Mouse (Mus musculus) lung, adult 2 months (tissue): Measurements from ENCODE around the gene Usp8. TPM values are rescaled to one million over a fixed set of nuclear protein-coding genes. Genes with fewer than 3 reads are reported as not detected.

Source experiments
- DNase-seq: peaks from one replicate; pipeline ENCODE4 v3.0.0; 2022
- H3K4me1 ChIP-seq: fragments of 200-500 bp; 2 replicates; pipeline ENCODE4 v1.6.1; 2011; ENCODE audit warnings: low read length; ENCODE audit not compliant: control insufficient read depth, insufficient read depth
- H3K4me3 ChIP-seq: fragments of 200-500 bp; replicated peaks from 2 replicates; pipeline ENCODE3; 2011; ENCODE audit warnings: low read depth, mild to moderate bottlenecking, control low read depth, low read length; ENCODE audit errors: extremely low read depth
- CTCF ChIP-seq: fragments of 200-500 bp; IDR thresholded peaks from 2 replicates; pipeline ENCODE4 v1.5.1; 2011; ENCODE audit warnings: mild to moderate bottlenecking, low read length, control low read depth; ENCODE audit not compliant: insufficient read depth
- POLR2A ChIP-seq: fragments of 200-500 bp; IDR thresholded peaks from 2 replicates; pipeline ENCODE4 v1.6.1; 2011; ENCODE audit warnings: low read depth, mild to moderate bottlenecking, control low read depth, low read length, borderline replicate concordance; ENCODE audit errors: extremely low read depth
- WGBS: fragments of 180-500 bp; shearing (Covaris S2); methylation state at CpG from one replicate; pipeline ENCODE4 v1.1.7; 2018; 5-methylcytosine and 5-hydroxymethylcytosine counted together
- polyA plus RNA-seq: library from polyadenylated mRNA; depleted of rRNA; stranded (reverse); fragments of >200 nt; gene quantifications from 2 replicates; pipeline ENCODE4 v1.2.3, GENCODE M21; 2012

Usp8 gene
- polyA plus RNA-seq, 1 experiment = 23.9 TPM

DNA sequence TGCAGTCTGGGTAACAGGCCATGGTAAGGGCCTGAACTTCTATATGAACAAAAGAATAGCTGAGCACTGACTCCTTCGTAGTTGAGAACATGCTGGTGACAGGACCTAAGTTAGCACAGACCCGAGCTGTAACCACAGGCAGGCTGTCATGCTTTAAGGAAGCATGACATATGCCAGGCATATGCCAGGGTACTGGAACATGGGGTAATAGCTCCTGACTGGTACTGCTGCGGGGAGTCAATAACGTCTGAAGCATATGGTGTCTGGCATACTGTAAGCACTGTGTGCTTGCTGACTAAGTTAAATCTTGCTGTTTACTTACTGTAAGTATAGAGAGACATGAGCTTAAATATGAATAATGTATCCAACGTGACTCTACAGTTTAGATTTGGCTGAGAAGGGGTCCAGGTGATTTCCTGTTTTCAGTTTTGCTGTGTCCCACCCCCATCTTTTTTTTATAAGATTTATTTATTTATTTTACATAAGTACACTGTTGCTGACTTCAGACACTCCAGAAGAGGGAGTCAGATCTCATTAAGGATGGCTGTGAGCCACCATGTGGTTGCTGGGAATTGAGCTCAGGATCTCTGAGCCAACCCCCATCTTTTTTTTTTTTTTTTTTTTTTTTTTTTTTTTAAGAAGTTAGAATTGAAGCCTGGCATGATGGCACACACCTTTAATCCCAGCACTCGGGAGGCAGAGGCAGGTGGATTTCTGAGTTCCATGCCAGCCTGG is 28.4 kb downstream of the Usp8 start:
- WGBS = 83% methylated on average over 6 of the region's 6 CpGs
- no peak for DNase-seq
- no peaks in the 10 kb centered on the region; the same call in 1 of the 2 replicates for H3K4me1 ChIP-seq
- H3K4me3 ChIP-seq = no peak overlapping the region
- TF ChIP-seq CTCF = no peak
- no peak for TF ChIP-seq POLR2A

DNA sequence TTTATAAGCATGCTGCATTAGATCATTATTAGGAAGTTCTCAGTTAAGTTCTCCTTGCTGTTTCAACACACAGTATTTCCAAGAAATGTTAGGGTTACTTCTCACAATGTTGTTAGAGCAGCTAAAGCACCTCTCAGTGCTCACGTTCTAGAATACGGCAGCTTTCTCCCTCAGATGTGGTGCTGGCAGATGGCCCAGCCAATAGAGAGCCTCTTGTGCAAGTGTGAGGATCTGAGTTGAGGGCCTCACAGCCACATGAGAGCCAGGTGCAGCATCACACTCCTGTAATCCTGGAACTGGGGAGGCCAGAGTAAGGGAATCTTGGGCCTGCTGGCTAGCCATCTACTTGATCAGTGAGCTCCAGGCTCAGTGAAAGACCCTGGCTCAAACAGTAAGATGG is 33.2 kb downstream of the Usp8 start:
- 53% methylated on average over 2 of the region's 2 CpGs for WGBS
- no peak for TF ChIP-seq POLR2A
- TF ChIP-seq CTCF = no peak
- no peak overlapping the region for H3K4me3 ChIP-seq
- DNase-seq = peak; percentile 64
- H3K4me1 ChIP-seq = no peaks in the 10 kb centered on the region; the same call in 1 of the 2 replicates

DNA sequence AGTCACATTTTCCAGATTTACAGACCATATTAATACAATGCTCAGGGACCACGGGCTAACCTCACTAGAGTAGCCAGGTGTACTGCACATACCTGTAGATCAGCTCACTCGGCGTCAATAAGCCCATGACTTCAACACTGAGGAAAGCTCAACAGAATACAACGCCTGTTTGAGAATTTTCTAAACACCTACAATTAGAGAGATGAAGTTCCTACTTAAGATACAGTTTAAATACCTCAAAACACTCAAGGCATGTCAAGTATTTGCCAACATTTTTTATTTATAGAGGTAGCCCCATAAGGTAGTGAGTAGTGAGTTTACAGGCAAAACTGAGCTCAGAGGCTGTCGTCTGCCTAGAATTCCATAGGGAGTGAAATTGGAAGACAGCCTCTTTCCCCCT is 36.3 kb downstream of the Usp8 start:
- 62% methylated on average over 5 of the region's 5 CpGs for WGBS
- TF ChIP-seq CTCF = no peak
- no peak overlapping the region for H3K4me3 ChIP-seq
- no peaks in the 10 kb centered on the region; the same call in 1 of the 2 replicates for H3K4me1 ChIP-seq
- no peak for DNase-seq

DNA sequence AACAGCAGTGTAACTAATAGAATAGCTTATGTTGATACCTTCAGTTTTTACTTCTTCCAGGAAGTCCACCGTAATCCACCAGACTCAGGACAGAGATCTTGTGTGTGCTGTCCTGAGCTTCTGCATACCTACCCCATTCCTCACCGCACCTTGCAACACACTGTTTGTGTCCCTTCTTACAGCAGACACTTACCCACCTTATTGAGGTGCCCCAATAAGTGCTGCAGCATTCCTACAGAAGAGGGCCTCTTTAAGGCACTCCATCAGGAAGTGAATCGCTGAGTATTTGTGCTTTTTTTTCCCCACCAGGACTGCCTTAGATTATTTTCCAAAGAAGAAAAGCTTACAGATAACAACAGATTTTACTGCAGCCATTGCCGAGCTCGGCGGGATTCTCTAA is 48.5 kb downstream of the Usp8 start:
- TF ChIP-seq CTCF (no peak), POLR2A (no peak)
- Histone ChIP-seq H3K4me3 (no peak overlapping the region), H3K4me1 (no peaks in the 10 kb centered on the region)
- no peak for DNase-seq
- WGBS = 75% methylated on average over 6 of the region's 6 CpGs

DNA sequence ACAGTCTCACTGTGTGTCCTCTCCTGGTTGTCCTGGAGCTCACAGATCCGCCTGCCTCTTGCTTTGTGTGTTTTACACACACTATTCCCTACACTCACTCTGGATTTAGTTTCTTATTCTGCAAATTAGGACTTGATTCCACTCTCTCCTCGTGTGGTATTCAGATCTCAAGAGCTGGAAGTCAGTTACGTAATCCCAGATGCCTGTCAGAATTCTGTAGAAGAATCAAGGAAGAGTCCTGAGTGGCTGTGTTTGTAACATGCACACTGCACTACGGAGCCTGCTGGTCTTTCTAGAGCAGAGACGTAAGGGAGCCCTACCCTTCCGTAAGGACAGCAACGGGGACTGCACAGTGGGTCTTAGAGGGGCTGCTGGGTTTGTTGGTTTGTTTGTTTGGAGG is 52.2 kb downstream of the Usp8 start:
- H3K4me1 ChIP-seq = no peaks in the 10 kb centered on the region
- TF ChIP-seq CTCF (no peak), POLR2A (no peak)
- DNase-seq = no peak
- WGBS = 77% methylated on average over 7 of the region's 7 CpGs
- H3K4me3 ChIP-seq = no peak overlapping the region

DNA sequence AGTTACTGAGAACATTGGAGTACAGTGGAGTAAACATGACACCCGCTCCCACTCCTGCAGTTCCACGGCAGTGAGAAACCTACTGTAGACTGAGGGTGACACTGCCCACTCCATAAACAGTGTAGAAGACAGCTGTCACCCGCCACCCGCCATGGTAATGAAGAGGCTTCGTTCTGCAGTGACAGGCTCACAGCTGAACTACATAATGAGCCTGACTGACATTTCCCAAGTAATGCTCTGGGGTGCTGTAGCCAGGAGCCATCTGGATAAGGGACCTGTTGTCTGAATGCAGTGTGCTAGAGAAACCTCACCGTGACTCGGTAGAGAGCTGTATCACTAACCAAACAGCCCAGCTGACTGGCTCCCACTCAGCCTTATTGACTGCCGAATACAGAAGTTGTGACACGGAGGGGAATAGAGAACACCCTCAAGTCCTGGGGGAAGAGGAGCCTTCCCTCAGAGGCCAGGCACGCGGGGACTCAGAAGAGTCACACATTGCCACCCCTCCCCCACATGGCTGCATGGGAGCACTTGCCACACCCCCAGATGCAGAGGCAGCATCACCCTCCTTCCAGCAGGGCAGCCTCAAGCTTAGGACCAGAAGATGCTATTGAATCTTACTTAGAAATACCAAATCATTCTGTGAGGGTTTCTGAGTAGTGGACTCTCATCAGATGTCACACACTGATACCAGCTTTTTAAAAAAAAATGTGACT is 58.9 kb downstream of the Usp8 start:
- no peak for TF ChIP-seq POLR2A
- TF ChIP-seq CTCF = no peak
- H3K4me3 ChIP-seq = no peak overlapping the region
- H3K4me1 ChIP-seq = no peaks in the 10 kb centered on the region
- no peak for DNase-seq
- 39% methylated on average over 11 of the region's 11 CpGs for WGBS

DNA sequence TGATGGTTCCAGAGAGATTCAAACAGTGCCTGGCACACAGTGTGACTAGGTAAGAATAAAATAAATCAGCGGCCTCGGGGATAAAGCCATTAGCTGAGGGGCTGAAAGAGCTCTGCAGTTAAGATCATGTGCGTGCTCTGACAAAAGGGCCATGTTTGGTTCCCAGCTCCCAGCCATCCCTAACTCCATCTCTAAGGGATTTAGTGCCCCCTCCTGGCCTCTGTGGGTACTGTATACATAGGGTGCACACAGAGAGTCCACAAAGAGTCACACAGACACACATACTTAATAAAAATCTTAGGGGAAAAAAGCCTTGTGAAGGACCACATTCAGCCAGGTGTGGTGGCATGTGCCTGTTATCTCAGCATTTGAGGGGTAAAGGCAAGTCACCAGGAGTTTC is 60.5 kb downstream of the Usp8 start:
- 100% methylated on average over 3 of the region's 3 CpGs for WGBS
- TF ChIP-seq CTCF = no peak
- TF ChIP-seq POLR2A = no peak

DNA sequence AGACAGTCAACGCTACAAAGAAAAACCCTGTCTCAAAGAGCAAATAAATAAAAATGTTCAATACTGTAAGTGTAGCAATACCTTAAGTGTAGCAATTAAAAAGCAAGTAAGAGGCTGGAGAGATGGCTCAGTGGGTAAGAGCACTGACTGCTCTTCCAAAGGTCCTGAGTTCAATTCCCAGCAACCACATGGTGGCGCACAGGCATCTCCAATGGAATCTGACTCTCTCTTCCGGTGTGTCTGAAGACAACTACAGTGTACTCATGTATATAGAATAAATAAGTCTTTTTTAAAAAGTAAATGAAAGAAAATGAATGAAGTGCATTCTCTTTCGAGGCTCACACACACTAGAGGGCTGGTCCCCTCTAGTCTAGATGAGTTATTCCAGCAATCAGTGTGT is 61.1 kb downstream of the Usp8 start:
- Histone ChIP-seq H3K4me3 (no peak overlapping the region), H3K4me1 (no peaks in the 10 kb centered on the region)
- no peak for TF ChIP-seq CTCF
- no peak for TF ChIP-seq POLR2A
- no peak for DNase-seq
- 58% methylated on average over 4 of the region's 4 CpGs for WGBS

More for the DNA sequence above, 60.5 kb downstream of the Usp8 start:
- no peak for DNase-seq
- Histone ChIP-seq H3K4me3 (no peak overlapping the region), H3K4me1 (no peaks in the 10 kb centered on the region)

DNA sequence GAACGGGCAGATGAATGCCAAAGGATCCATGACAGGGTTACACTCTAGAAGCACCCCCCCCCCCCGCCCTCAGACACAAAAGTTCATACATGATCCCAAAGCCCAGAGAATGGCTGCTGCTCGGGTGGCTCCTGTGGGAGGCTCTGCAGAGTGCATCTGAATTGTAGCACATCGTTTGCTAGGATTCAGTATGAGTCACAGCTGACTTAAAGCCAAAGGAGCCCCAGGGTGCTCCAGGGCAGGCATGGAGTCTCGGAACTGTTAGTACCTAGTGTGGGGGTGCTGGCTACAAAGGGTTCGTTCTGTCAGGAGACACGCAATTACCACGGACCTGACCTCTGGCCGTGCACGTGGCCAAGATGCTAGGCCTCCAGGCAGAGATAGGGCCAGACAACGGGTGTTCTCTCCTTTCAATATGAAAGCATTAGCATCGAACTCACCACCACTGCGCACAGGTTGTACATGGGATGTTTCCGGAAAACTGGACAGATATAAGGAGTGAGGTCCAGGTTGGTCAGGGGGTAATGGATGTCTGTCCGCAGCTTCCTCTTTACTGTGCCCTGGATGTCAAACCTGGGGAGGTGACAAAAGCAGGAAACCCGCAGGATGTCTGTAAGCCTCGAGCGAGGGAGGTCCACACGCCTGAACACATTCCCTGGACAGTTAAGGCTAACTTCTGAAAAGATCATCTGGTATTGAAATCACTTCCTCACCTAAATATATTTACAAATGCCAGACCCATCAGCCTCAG is 62.5 kb downstream of the Usp8 start:
- Histone ChIP-seq H3K4me1 (no peaks in the 10 kb centered on the region), H3K4me3 (no peak overlapping the region)
- no peak for DNase-seq
- 54% methylated on average over 19 of the region's 19 CpGs for whole genome bisulfite sequencing
- TF ChIP-seq POLR2A = no peak
- no peak for TF ChIP-seq CTCF

DNA sequence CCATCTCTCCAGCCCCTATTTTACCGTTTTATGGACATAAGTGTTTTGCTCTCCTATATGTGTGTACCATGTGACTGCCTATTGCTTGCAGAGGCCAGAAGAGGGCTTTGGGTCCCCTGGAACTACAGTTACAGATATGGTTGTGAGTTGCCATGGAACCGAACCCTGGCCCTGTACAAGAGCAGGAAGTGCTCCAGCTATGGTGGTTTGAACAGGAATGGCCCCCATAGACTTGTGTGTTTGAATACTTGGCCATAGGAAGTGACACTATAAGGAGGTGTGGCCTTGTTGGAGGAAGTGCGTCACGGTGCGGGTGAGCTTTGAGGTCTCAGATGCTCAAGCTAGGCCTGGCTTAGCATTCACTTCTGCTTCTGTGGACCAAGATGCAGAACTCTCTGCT is 65.1 kb downstream of the Usp8 start:
- DNase-seq = no peak
- H3K4me1 ChIP-seq = no peaks in the 10 kb centered on the region
- TF ChIP-seq CTCF = no peak
- no peak for TF ChIP-seq POLR2A
- WGBS = 74% methylated on average over 5 of the region's 5 CpGs
- H3K4me3 ChIP-seq = no peak overlapping the region
